Mouse (Mus musculus): Measurements from ENCODE around the gene Abhd10. TPM values are rescaled to one million over a fixed set of nuclear protein-coding genes. Genes with fewer than 3 reads are reported as not detected.

Abhd10 gene
- polyA plus RNA-seq, 1 experiment from 2014 or later = 22.4 TPM

- ATAC-seq = no peak
- no peak overlapping the region for H3K4me2 ChIP-seq (replicated peaks; ENCODE audit: low read depth)
- H3K4me3 ChIP-seq (ENCODE audit: low read depth, low read length) = no peak overlapping the region
- TF ChIP-seq CTCF (IDR thresholded peaks at IDR 0.05; ENCODE audit: low read depth) = no peak
- no peak overlapping the region for H3K27ac ChIP-seq (ENCODE audit: low read depth, low read length)
- H3K27me3 ChIP-seq (replicated peaks; ENCODE audit: control insufficient read depth, insufficient read depth, low read length) = no peaks in the 10 kb centered on the region
- 85% methylated on average over 8 of the region's 8 CpGs for WGBS
- H3K4me1 ChIP-seq (replicated peaks; ENCODE audit: control insufficient read depth, insufficient read depth, low read length) = no peaks in the 10 kb centered on the region
- H3K9ac ChIP-seq (ENCODE audit: low read depth, low read length) = no peak overlapping the region
- peaks cover 40% of the 10 kb centered on the region for H3K36me3 ChIP-seq (ENCODE audit: control insufficient read depth, insufficient read depth)
- no peaks in the 10 kb centered on the region for H3K9me3 ChIP-seq (ENCODE audit: control insufficient read depth)
Observed at GRCm38 (mm10) chr16:45737880-45738279, 4.9 kb downstream of the Abhd10 start.

DNA sequence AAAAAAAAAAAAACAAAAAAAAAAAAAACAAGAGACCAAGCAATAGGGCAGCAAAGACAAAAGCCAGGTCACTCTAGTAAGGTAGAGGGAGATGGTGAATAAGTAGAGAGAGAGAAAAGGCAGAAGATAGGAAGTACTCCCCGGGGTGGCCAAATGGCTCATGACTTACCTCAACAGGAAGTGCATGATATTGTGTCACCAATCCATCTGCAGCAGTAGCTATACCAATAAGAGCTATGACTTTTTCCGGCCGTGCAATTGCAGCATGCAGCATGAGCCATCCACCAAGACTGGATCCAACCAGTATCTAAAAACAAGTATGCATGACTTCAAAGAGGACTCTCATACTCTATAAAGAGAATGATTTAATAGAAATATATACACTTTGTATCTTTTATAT lies 6.0 kb downstream of the Abhd10 start:
- ATAC-seq = no peak

GRCm38 (mm10) chr16:45729163-45729562 lies 13.6 kb downstream of the Abhd10 start:
- no peak overlapping the region for H3K4me3 ChIP-seq (ENCODE audit: low read depth, low read length)
- no peak overlapping the region for H3K4me2 ChIP-seq (replicated peaks; ENCODE audit: low read depth)
- no peaks in the 10 kb centered on the region for H3K9me3 ChIP-seq (ENCODE audit: control insufficient read depth)
- peaks cover 25% of the 10 kb centered on the region for H3K36me3 ChIP-seq (ENCODE audit: control insufficient read depth, insufficient read depth)
- H3K27me3 ChIP-seq (replicated peaks; ENCODE audit: control insufficient read depth, insufficient read depth, low read length) = no peaks in the 10 kb centered on the region
- 64% methylated on average over 5 of the region's 5 CpGs for WGBS
- ATAC-seq = 0 out of 2 replicates have a peak, but pooled peaks have one; percentile 36
- no peak for TF ChIP-seq CTCF (IDR thresholded peaks at IDR 0.05; ENCODE audit: low read depth)
- no peak overlapping the region for H3K27ac ChIP-seq (ENCODE audit: low read depth, low read length)
- no peak overlapping the region for H3K9ac ChIP-seq (ENCODE audit: low read depth, low read length)
- no peaks in the 10 kb centered on the region for H3K4me1 ChIP-seq (replicated peaks; ENCODE audit: control insufficient read depth, insufficient read depth, low read length)

More for the DNA sequence above, 6.0 kb downstream of the Abhd10 start:
- Histone ChIP-seq H3K4me3 (ENCODE audit: low read depth, low read length) (no peak overlapping the region), H3K27me3 (replicated peaks; ENCODE audit: control insufficient read depth, insufficient read depth, low read length) (no peaks in the 10 kb centered on the region), H3K36me3 (ENCODE audit: control insufficient read depth, insufficient read depth) (peaks cover 47% of the 10 kb centered on the region), H3K9ac (ENCODE audit: low read depth, low read length) (no peak overlapping the region), H3K9me3 (ENCODE audit: control insufficient read depth) (no peaks in the 10 kb centered on the region), H3K4me2 (replicated peaks; ENCODE audit: low read depth) (no peak overlapping the region), H3K4me1 (replicated peaks; ENCODE audit: control insufficient read depth, insufficient read depth, low read length) (no peaks in the 10 kb centered on the region), H3K27ac (ENCODE audit: low read depth, low read length) (no peak overlapping the region)
- no peak for TF ChIP-seq CTCF (IDR thresholded peaks at IDR 0.05; ENCODE audit: low read depth)
- WGBS = 95% methylated on average over 3 of the region's 3 CpGs

DNA sequence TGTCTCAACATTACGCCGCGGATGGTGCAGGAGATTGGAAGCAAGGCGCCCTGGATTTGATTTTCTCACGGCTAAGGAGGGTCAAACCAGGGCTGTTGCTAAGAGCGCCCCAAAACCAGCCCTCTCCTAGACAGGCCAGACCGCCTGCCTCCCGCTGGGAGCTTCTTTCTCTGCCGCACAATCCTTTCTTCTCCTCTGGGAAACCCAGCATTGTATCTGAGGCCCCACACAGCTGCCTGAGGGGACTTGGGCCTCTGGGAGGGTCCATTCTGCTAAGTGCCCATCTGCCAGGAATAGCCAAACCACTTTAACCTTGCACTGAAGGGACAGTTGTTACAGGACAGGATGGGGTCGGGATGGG lies 18.0 kb downstream of the Abhd10 start:
- peak; percentile 22; the same call in 1 of the 2 replicates for ATAC-seq

GRCm38 (mm10) chr16:45724061-45724741 lies 18.6 kb downstream of the Abhd10 start, which contains the start of gene Tagln3:
Gene Tagln3, minus strand, starts transcription at chr16:45724608.
- TF ChIP-seq CTCF (IDR thresholded peaks at IDR 0.05; ENCODE audit: low read depth) = no peak
- no peak within 1 kb of the TSS for H3K27ac ChIP-seq (ENCODE audit: low read depth, low read length)

More for the DNA sequence above, 18.0 kb downstream of the Abhd10 start:
- no peaks in the 10 kb centered on the region for H3K27me3 ChIP-seq (replicated peaks; ENCODE audit: control insufficient read depth, insufficient read depth, low read length)
- TF ChIP-seq CTCF (IDR thresholded peaks at IDR 0.05; ENCODE audit: low read depth) = no peak
- H3K36me3 ChIP-seq (ENCODE audit: control insufficient read depth, insufficient read depth) = no peaks in the 10 kb centered on the region
- 4% methylated on average over 10 of the region's 10 CpGs for WGBS
- H3K9me3 ChIP-seq (ENCODE audit: control insufficient read depth) = no peaks in the 10 kb centered on the region
- H3K9ac ChIP-seq (ENCODE audit: low read depth, low read length) = 0 out of 2 replicates have a peak overlapping the region, but pooled peaks have one; percentile 26
- peak overlapping the region; percentile 44 for H3K4me3 ChIP-seq (ENCODE audit: low read depth, low read length)
- no peaks in the 10 kb centered on the region for H3K4me1 ChIP-seq (replicated peaks; ENCODE audit: control insufficient read depth, insufficient read depth, low read length)
- H3K27ac ChIP-seq (ENCODE audit: low read depth, low read length) = no peak overlapping the region
- H3K4me2 ChIP-seq (replicated peaks; ENCODE audit: low read depth) = peak overlapping the region; percentile 82

DNA sequence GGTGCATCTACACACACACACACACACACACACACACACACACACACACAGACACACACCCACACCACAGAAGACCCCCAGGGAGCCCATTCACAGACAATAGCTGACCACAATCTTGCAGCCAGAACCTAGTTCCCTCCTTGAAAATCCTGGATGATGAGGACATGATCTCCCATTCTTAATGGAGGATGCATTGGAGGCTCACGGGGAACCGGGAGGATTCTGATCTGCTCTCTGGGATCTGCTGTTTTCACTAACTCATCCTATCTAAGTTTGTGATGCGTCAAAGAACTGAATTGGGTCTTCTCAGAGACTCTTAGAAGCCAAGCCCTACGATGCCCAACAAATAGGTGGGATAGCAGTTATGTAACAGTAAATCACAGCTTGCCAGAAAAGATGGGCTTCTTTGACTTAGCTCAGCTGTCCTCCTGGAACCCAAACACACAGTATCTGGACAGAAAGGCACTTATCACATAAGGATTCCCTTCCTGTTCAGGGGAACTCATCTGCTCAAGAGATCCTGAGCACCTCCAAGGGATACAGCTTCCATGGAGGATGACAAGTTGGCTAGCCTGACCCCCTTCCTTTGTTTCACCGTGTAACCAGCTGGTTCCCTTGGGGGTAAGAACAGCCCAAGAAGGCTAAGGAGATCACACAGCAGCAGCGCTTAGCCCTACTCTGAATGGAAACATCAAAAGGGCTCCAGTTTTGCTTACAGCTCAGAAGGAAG lies 19.4 kb downstream of the Abhd10 start:
- H3K9me3 ChIP-seq (ENCODE audit: control insufficient read depth) = no peaks in the 10 kb centered on the region
- no peak for ATAC-seq
- peak overlapping the region; percentile 82; the same call in 1 of the 2 replicates for H3K4me2 ChIP-seq (replicated peaks; ENCODE audit: low read depth)
- H3K4me3 ChIP-seq (ENCODE audit: low read depth, low read length) = peak overlapping the region; percentile 44; the same call in 1 of the 2 replicates
- TF ChIP-seq CTCF (IDR thresholded peaks at IDR 0.05; ENCODE audit: low read depth) = no peak
- WGBS = 72% methylated on average over 6 of the region's 6 CpGs
- no peak overlapping the region for H3K9ac ChIP-seq (ENCODE audit: low read depth, low read length)
- no peaks in the 10 kb centered on the region for H3K36me3 ChIP-seq (ENCODE audit: control insufficient read depth, insufficient read depth)
- no peak overlapping the region for H3K27ac ChIP-seq (ENCODE audit: low read depth, low read length)
- no peaks in the 10 kb centered on the region for H3K27me3 ChIP-seq (replicated peaks; ENCODE audit: control insufficient read depth, insufficient read depth, low read length)
- H3K4me1 ChIP-seq (replicated peaks; ENCODE audit: control insufficient read depth, insufficient read depth, low read length) = no peaks in the 10 kb centered on the region

More at GRCm38 (mm10) chr16:45724061-45724741, 18.6 kb downstream of the Abhd10 start, which contains the start of gene Tagln3:
- Histone ChIP-seq H3K36me3 (ENCODE audit: control insufficient read depth, insufficient read depth) (no peaks in the 10 kb centered on the region), H3K9ac (ENCODE audit: low read depth, low read length) (peak within 1 kb of the TSS; percentile 26; the same call in 1 of the 2 replicates), H3K4me3 (ENCODE audit: low read depth, low read length) (peak within 1 kb of the TSS; percentile 44), H3K4me2 (replicated peaks; ENCODE audit: low read depth) (peak within 1 kb of the TSS; percentile 82), H3K9me3 (ENCODE audit: control insufficient read depth) (no peaks in the 10 kb centered on the region), H3K27me3 (replicated peaks; ENCODE audit: control insufficient read depth, insufficient read depth, low read length) (no peaks in the 10 kb centered on the region), H3K4me1 (replicated peaks; ENCODE audit: control insufficient read depth, insufficient read depth, low read length) (no peaks in the 10 kb centered on the region)
- WGBS = 3% methylated on average over 30 of the region's 30 CpGs
- ATAC-seq = peak; percentile 28; the same call in 1 of the 2 replicates
